Comparison of ENCODE assay signal across 9 mouse cellular contexts in genomic region chr3:145969031-145969501, GRCm38 (mm10). TPM values are rescaled to one million over a fixed set of nuclear protein-coding genes. Genes with fewer than 3 reads are reported as not detected.
DNase-seq lines count a peak whose midpoint lies in the region; ATAC-seq and TF ChIP-seq lines count a peak whose summit lies in the region.
"Had no signal": no experiment of that assay in that cellular context is flagged by ENCODE, and none has a peak within 500 bp of the region (broad histone marks: within the 10 kb centered on the region; RNA-seq: fewer than 3 reads in every experiment).

No protein-coding gene starts in this region.

- no peak for ATAC-seq in heart, embryonic 16.5 days (replicated peaks; ENCODE audit: extremely low read depth, insufficient read depth, low FRiP score)
- no peak for ATAC-seq in liver, embryonic 15.5 days (ENCODE audit: insufficient read depth)
- ATAC-seq: intestine, postnatal 0 days had no signal

- H3K27me3 ChIP-seq in heart, embryonic 16.5 days (ENCODE audit: control insufficient read depth, insufficient read depth, low read length): no peaks in the 10 kb centered on the region
- no peaks in the 10 kb centered on the region for H3K27me3 ChIP-seq in ES-Bruce4 (ENCODE audit: control insufficient read depth, insufficient read depth, low read length, poor library complexity, severe bottlenecking)
- peaks cover 10% of the 10 kb centered on the region for H3K27me3 ChIP-seq in liver, embryonic 15.5 days

- no peak overlapping the region for H3K4me3 ChIP-seq in heart, embryonic 16.5 days (ENCODE audit: low read length)
- 0 out of 2 replicates have a peak overlapping the region, but pooled peaks have one; percentile 0 for H3K4me3 ChIP-seq in ES-Bruce4 (ENCODE audit: low read depth, low read length)
- no peak overlapping the region for H3K4me3 ChIP-seq in liver, embryonic 15.5 days (replicated peaks)

- peak overlapping the region; percentile 48 for H3K27ac ChIP-seq in heart, embryonic 16.5 days (ENCODE audit: low read length)
- H3K27ac ChIP-seq in ES-Bruce4 (ENCODE audit: insufficient read depth, low read length): peak overlapping the region; percentile 42; the same call in 1 of the 2 replicates
- no peak overlapping the region for H3K27ac ChIP-seq in liver, embryonic 15.5 days (replicated peaks)

- peak overlapping the region; percentile 42 for H3K4me2 ChIP-seq in heart, embryonic 16.5 days (ENCODE audit: low read depth, low read length)
- peak overlapping the region; percentile 18; the same call in 1 of the 2 replicates for H3K4me2 ChIP-seq in liver, embryonic 15.5 days

- TF ChIP-seq EP300 in ES-Bruce4 (IDR thresholded peaks at IDR 0.05; ENCODE audit: insufficient read depth, low read depth, low read length): peak; percentile 47; the same call in 1 of the 2 replicates

- intact Hi-C loops in left cerebral cortex, postnatal 14 days (cut with DNase I): no loop called here

- peaks cover 28% of the 10 kb centered on the region for H3K4me1 ChIP-seq in heart, embryonic 16.5 days (ENCODE audit: control insufficient read depth, insufficient read depth, low read length)
- no peaks in the 10 kb centered on the region for H3K4me1 ChIP-seq in ES-Bruce4 (ENCODE audit: control insufficient read depth, insufficient read depth, low read length)
- H3K4me1 ChIP-seq in liver, embryonic 15.5 days (replicated peaks): peaks cover 10% of the 10 kb centered on the region; the same call in 1 of the 2 replicates

- H3K9ac ChIP-seq in heart, embryonic 16.5 days (ENCODE audit: low read length): no peak overlapping the region
- peak overlapping the region; percentile 4; the same call in 1 of the 2 replicates for H3K9ac ChIP-seq in ES-Bruce4 (ENCODE audit: low read depth, poor library complexity, severe bottlenecking)
- H3K9ac ChIP-seq in liver, embryonic 15.5 days: no peak overlapping the region

- H3K9me3 ChIP-seq in heart, embryonic 16.5 days (replicated peaks; ENCODE audit: control insufficient read depth, low read length): peaks cover 2% of the 10 kb centered on the region; the same call in 1 of the 2 replicates
- no peaks in the 10 kb centered on the region for H3K9me3 ChIP-seq in ES-Bruce4 (replicated peaks; ENCODE audit: control insufficient read depth, insufficient read depth, low read length, poor library complexity, severe bottlenecking)
- H3K9me3 ChIP-seq in liver, embryonic 15.5 days (replicated peaks): no peaks in the 10 kb centered on the region

- no peak for TF ChIP-seq POLR2A in ES-Bruce4 (IDR thresholded peaks at IDR 0.05; ENCODE audit: insufficient read depth, low read length)

- 47% methylated on average over 14 of the region's 14 CpGs for WGBS in heart, embryonic 16.5 days
- WGBS in liver, embryonic 15.5 days (ENCODE audit: insufficient replicate concordance): 20% methylated on average over 14 of the region's 14 CpGs

- no peak for TF ChIP-seq CTCF in ES-Bruce4 (IDR thresholded peaks at IDR 0.05; ENCODE audit: low read depth, low read length)

- no peak for DNase-seq in heart, postnatal 4 days
- peak; percentile 75 for DNase-seq in kidney, adult 11 months
- DNase-seq in left cerebral cortex, postnatal 14 days (ENCODE audit: low spot score in 2 of 2): no peak
- no peak for DNase-seq in natural killer cell, adult 2 months (ENCODE audit: low spot score in 2 of 2)
- DNase-seq in urinary bladder, adult 2 months (ENCODE audit: low spot score): no peak

- no peaks in the 10 kb centered on the region for H3K36me3 ChIP-seq in heart, embryonic 16.5 days (ENCODE audit: control insufficient read depth, insufficient read depth)
- H3K36me3 ChIP-seq in ES-Bruce4 (ENCODE audit: control insufficient read depth, insufficient read depth, low read length, poor library complexity, severe bottlenecking): no peaks in the 10 kb centered on the region
- H3K36me3 ChIP-seq in liver, embryonic 15.5 days (replicated peaks): no peaks in the 10 kb centered on the region

RNA-seq across cellular contexts. Expression of gene Syde2, which starts 18.6 kb away (rescaled TPM):
- 10.2 and 10.3 TPM in 2 replicates for polyA plus RNA-seq in heart, embryonic 16.5 days (2015; fragmentation: Nextera tagmentation; extraction: Ambion mirVana)
- total RNA-seq in heart, postnatal 4 days (2021): 10 to 100 TPM; 33.2 to 35.2 TPM
- polyA plus RNA-seq in ES-Bruce4 (2011; ENCODE audit: insufficient read depth, insufficient read length, low read depth, missing spikeins): 22.4 and 23.0 TPM in 2 replicates
- 0.48 and 0.52 TPM in 2 replicates for polyA plus RNA-seq in liver, embryonic 15.5 days (2015; fragmentation: Nextera tagmentation; extraction: Ambion mirVana)
- 1 to 10 TPM; 2.6 to 3.2 TPM for total RNA-seq in left cerebral cortex, postnatal 14 days (2021)
- polyA plus RNA-seq in urinary bladder, adult 2 months (2012; rRNA removed): 9.9 and 10.9 TPM in 2 replicates

RNA-seq across cellular contexts. Expression of gene 2410004B18Rik, which starts 31.3 kb away (rescaled TPM):
- 39.6 and 45.5 TPM in 2 replicates for polyA plus RNA-seq in heart, embryonic 16.5 days (2015; fragmentation: Nextera tagmentation; extraction: Ambion mirVana)
- 10 to 100 TPM; 24.8 to 25.5 TPM for total RNA-seq in heart, postnatal 4 days (2021)
- polyA plus RNA-seq in ES-Bruce4 (2011; ENCODE audit: insufficient read depth, insufficient read length, low read depth, missing spikeins): 17.1 and 30.1 TPM in 2 replicates
- 14.0 and 14.6 TPM in 2 replicates for polyA plus RNA-seq in liver, embryonic 15.5 days (2015; fragmentation: Nextera tagmentation; extraction: Ambion mirVana)
- 10 to 100 TPM; 36.6 to 42.2 TPM for total RNA-seq in left cerebral cortex, postnatal 14 days (2021)
- polyA plus RNA-seq in urinary bladder, adult 2 months (2012; rRNA removed): 18.9 and 23.1 TPM in 2 replicates

RNA-seq across cellular contexts. Expression of gene Bcl10, which starts 46.5 kb away (rescaled TPM):
- 41.8 and 49.1 TPM in 2 replicates for polyA plus RNA-seq in heart, embryonic 16.5 days (2015; fragmentation: Nextera tagmentation; extraction: Ambion mirVana)
- total RNA-seq in heart, postnatal 4 days (2021): 10 to 100 TPM; 25.5 to 27.4 TPM
- polyA plus RNA-seq in ES-Bruce4 (2011; ENCODE audit: insufficient read depth, insufficient read length, low read depth, missing spikeins): 39.1 and 43.2 TPM in 2 replicates
- 18.3 and 18.6 TPM in 2 replicates for polyA plus RNA-seq in liver, embryonic 15.5 days (2015; fragmentation: Nextera tagmentation; extraction: Ambion mirVana)
- total RNA-seq in left cerebral cortex, postnatal 14 days (2021): 10 to 100 TPM; 15.0 to 15.2 TPM
- polyA plus RNA-seq in urinary bladder, adult 2 months (2012; rRNA removed): 24.3 and 25.7 TPM in 2 replicates
